Mouse (Mus musculus) cerebellum, adult 2 months (tissue): Measurements from ENCODE around the gene Rpl27.
"Not testable (repeated sequence)": the region's sequence is repeated elsewhere in the genome, so short reads cannot be mapped to it uniquely, and the experiment has no call there.

ENCODE experiments used
- CTCF ChIP-seq: fragments of 200-500 bp; IDR thresholded peaks from 2 replicates; pipeline ENCODE4 v1.5.1; 2011; ENCODE audit warnings: low read depth, mild to moderate bottlenecking, control low read depth, low read length, moderate library complexity, borderline replicate concordance; ENCODE audit not compliant: insufficient read depth
- POLR2A ChIP-seq: fragments of 200-500 bp; IDR thresholded peaks from 2 replicates; pipeline ENCODE4 v1.6.1; 2011; ENCODE audit warnings: low read length, control low read depth, borderline replicate concordance; ENCODE audit not compliant: insufficient read depth

GRCm38 (mm10) chr11:101476361-101476760, 34.3 kb downstream of the Rpl27 start:
- TF ChIP-seq CTCF, POLR2A: not testable (repeated sequence)
